Mouse (Mus musculus): ENCODE measurements at regions not wholly inside any gene's neighbourhood (a gene's known extent, or its start where the extent isn't known, plus 50 kb on each side); places are given as distances from the start of the nearest gene placed in this dataset.

- Histone ChIP-seq H3K27me3 (no peaks in the 10 kb centered on the region), H3K9me3 (no peaks in the 10 kb centered on the region), H3K36me3 (replicated peaks) (no peaks in the 10 kb centered on the region), H3K27ac (no peak overlapping the region), H3K4me1 (peaks cover 8% of the 10 kb centered on the region; the same call in 1 of the 2 replicates), H3K9ac (no peak overlapping the region), H3K4me3 (replicated peaks) (no peak overlapping the region), H3K4me2 (no peak overlapping the region)
- 83% methylated on average over 2 of the region's 2 CpGs for WGBS
- ATAC-seq (ENCODE audit: low FRiP score) = no peak
These were observed 294.7 kb downstream of the Plpp3 start for GRCm38 (mm10) chr4:105451871-105452270.

GRCm38 (mm10) chr4:105456955-105457621, 299.9 kb downstream of the Plpp3 start:
- no peak for ATAC-seq (ENCODE audit: low FRiP score)

GRCm38 (mm10) chr4:105459991-105460688, 303.0 kb downstream of the Plpp3 start:
- 82% methylated on average over 3 of the region's 3 CpGs for WGBS
- no peaks in the 10 kb centered on the region for H3K9me3 ChIP-seq
- ATAC-seq (ENCODE audit: low FRiP score) = no peak
- no peaks in the 10 kb centered on the region for H3K36me3 ChIP-seq (replicated peaks)
- no peak overlapping the region for H3K4me2 ChIP-seq
- no peak overlapping the region for H3K9ac ChIP-seq
- H3K27ac ChIP-seq = peak overlapping the region; percentile 2; the same call in 1 of the 2 replicates
- no peak overlapping the region for H3K4me3 ChIP-seq (replicated peaks)
- no peaks in the 10 kb centered on the region for H3K27me3 ChIP-seq
- H3K4me1 ChIP-seq = peaks cover 12% of the 10 kb centered on the region; the same call in 1 of the 2 replicates

More at GRCm38 (mm10) chr4:105456955-105457621, 299.9 kb downstream of the Plpp3 start:
- Histone ChIP-seq H3K27ac (no peak overlapping the region), H3K9ac (no peak overlapping the region), H3K27me3 (no peaks in the 10 kb centered on the region), H3K36me3 (replicated peaks) (no peaks in the 10 kb centered on the region), H3K4me2 (no peak overlapping the region), H3K4me3 (replicated peaks) (no peak overlapping the region), H3K4me1 (peaks cover 12% of the 10 kb centered on the region; the same call in 1 of the 2 replicates), H3K9me3 (no peaks in the 10 kb centered on the region)
- 91% methylated on average over 11 of the region's 11 CpGs for WGBS

- peaks cover 12% of the 10 kb centered on the region; the same call in 1 of the 2 replicates for H3K4me1 ChIP-seq
- H3K4me2 ChIP-seq = no peak overlapping the region
- no peak overlapping the region for H3K27ac ChIP-seq
- no peak for ATAC-seq (ENCODE audit: low FRiP score)
- H3K9me3 ChIP-seq = no peaks in the 10 kb centered on the region
- 39% methylated on average over 2 of the region's 2 CpGs for WGBS
- no peak overlapping the region for H3K4me3 ChIP-seq (replicated peaks)
- no peak overlapping the region for H3K9ac ChIP-seq
- no peaks in the 10 kb centered on the region for H3K27me3 ChIP-seq
- no peaks in the 10 kb centered on the region for H3K36me3 ChIP-seq (replicated peaks)
These were observed 303.5 kb downstream of the Plpp3 start for GRCm38 (mm10) chr4:105460689-105461005.

GRCm38 (mm10) chr4:105467811-105468210, 310.7 kb downstream of the Plpp3 start:
- Histone ChIP-seq H3K4me3 (replicated peaks) (no peak overlapping the region), H3K27ac (no peak overlapping the region), H3K4me1 (no peaks in the 10 kb centered on the region), H3K27me3 (no peaks in the 10 kb centered on the region), H3K9me3 (no peaks in the 10 kb centered on the region), H3K9ac (no peak overlapping the region), H3K36me3 (replicated peaks) (no peaks in the 10 kb centered on the region), H3K4me2 (no peak overlapping the region)
- 82% methylated on average over 7 of the region's 7 CpGs for WGBS
- ATAC-seq (ENCODE audit: low FRiP score) = no peak

GRCm38 (mm10) chr4:105469300-105469821, 312.2 kb downstream of the Plpp3 start:
- Histone ChIP-seq H3K9ac (no peak overlapping the region), H3K27me3 (no peaks in the 10 kb centered on the region), H3K4me3 (replicated peaks) (no peak overlapping the region), H3K4me2 (no peak overlapping the region), H3K36me3 (replicated peaks) (no peaks in the 10 kb centered on the region), H3K9me3 (no peaks in the 10 kb centered on the region), H3K27ac (no peak overlapping the region), H3K4me1 (peaks cover 2% of the 10 kb centered on the region; the same call in 1 of the 2 replicates)
- ATAC-seq (ENCODE audit: low FRiP score) = no peak
- WGBS = 76% methylated on average over 6 of the region's 6 CpGs

GRCm38 (mm10) chr4:105474765-105475560, 314.7 kb upstream of the Gm12728 start:
- H3K9me3 ChIP-seq = no peaks in the 10 kb centered on the region
- H3K9ac ChIP-seq = no peak overlapping the region
- ATAC-seq (ENCODE audit: low FRiP score) = peak; percentile 95
- peak overlapping the region; percentile 76 for H3K27ac ChIP-seq
- H3K36me3 ChIP-seq (replicated peaks) = no peaks in the 10 kb centered on the region
- WGBS = 11% methylated on average over 11 of the region's 11 CpGs
- H3K4me3 ChIP-seq (replicated peaks) = no peak overlapping the region
- peaks cover 27% of the 10 kb centered on the region for H3K4me1 ChIP-seq
- H3K4me2 ChIP-seq = no peak overlapping the region
- no peaks in the 10 kb centered on the region for H3K27me3 ChIP-seq

- H3K9ac ChIP-seq = no peak overlapping the region
- peaks cover 27% of the 10 kb centered on the region for H3K4me1 ChIP-seq
- 28% methylated on average over 4 of the region's 4 CpGs for WGBS
- ATAC-seq (ENCODE audit: low FRiP score) = no peak
- H3K36me3 ChIP-seq (replicated peaks) = no peaks in the 10 kb centered on the region
- no peak overlapping the region for H3K4me3 ChIP-seq (replicated peaks)
- peak overlapping the region; percentile 76 for H3K27ac ChIP-seq
- H3K9me3 ChIP-seq = no peaks in the 10 kb centered on the region
- H3K4me2 ChIP-seq = no peak overlapping the region
- no peaks in the 10 kb centered on the region for H3K27me3 ChIP-seq
These were observed 313.3 kb upstream of the Gm12728 start for GRCm38 (mm10) chr4:105476332-105476731.

GRCm38 (mm10) chr4:105486376-105486775, 303.3 kb upstream of the Gm12728 start:
- H3K27me3 ChIP-seq = no peaks in the 10 kb centered on the region
- no peak overlapping the region for H3K9ac ChIP-seq
- peaks cover 12% of the 10 kb centered on the region for H3K4me1 ChIP-seq
- H3K36me3 ChIP-seq (replicated peaks) = no peaks in the 10 kb centered on the region
- H3K27ac ChIP-seq = no peak overlapping the region
- H3K4me2 ChIP-seq = no peak overlapping the region
- H3K9me3 ChIP-seq = no peaks in the 10 kb centered on the region
- no peak for ATAC-seq (ENCODE audit: low FRiP score)
- no peak overlapping the region for H3K4me3 ChIP-seq (replicated peaks)
- WGBS = 84% methylated on average over 1 of the region's 1 CpGs

- H3K4me3 ChIP-seq (replicated peaks) = no peak overlapping the region
- no peak for ATAC-seq (ENCODE audit: low FRiP score)
- H3K4me1 ChIP-seq = no peaks in the 10 kb centered on the region
- no peaks in the 10 kb centered on the region for H3K27me3 ChIP-seq
- WGBS = 97% methylated on average over 2 of the region's 2 CpGs
- no peak overlapping the region for H3K4me2 ChIP-seq
- H3K9me3 ChIP-seq = no peaks in the 10 kb centered on the region
- H3K9ac ChIP-seq = no peak overlapping the region
- no peaks in the 10 kb centered on the region for H3K36me3 ChIP-seq (replicated peaks)
- H3K27ac ChIP-seq = no peak overlapping the region
These were observed 293.5 kb upstream of the Gm12728 start for GRCm38 (mm10) chr4:105496176-105496575.

- Histone ChIP-seq H3K4me2 (no peak overlapping the region), H3K9me3 (peaks cover 4% of the 10 kb centered on the region; the same call in 1 of the 2 replicates), H3K36me3 (replicated peaks) (no peaks in the 10 kb centered on the region), H3K27ac (no peak overlapping the region), H3K9ac (no peak overlapping the region), H3K4me3 (replicated peaks) (no peak overlapping the region), H3K4me1 (no peaks in the 10 kb centered on the region), H3K27me3 (no peaks in the 10 kb centered on the region)
- WGBS = 62% methylated on average over 2 of the region's 2 CpGs
- no peak for ATAC-seq (ENCODE audit: low FRiP score)
These were observed 283.5 kb upstream of the Gm12728 start for GRCm38 (mm10) chr4:105506190-105506589.

GRCm38 (mm10) chr4:105507221-105507620, 282.4 kb upstream of the Gm12728 start:
- H3K4me2 ChIP-seq = no peak overlapping the region
- H3K9me3 ChIP-seq = peaks cover 4% of the 10 kb centered on the region; the same call in 1 of the 2 replicates
- H3K9ac ChIP-seq = no peak overlapping the region
- no peak overlapping the region for H3K4me3 ChIP-seq (replicated peaks)
- WGBS = 96% methylated on average over 7 of the region's 7 CpGs
- no peaks in the 10 kb centered on the region for H3K4me1 ChIP-seq
- no peak for ATAC-seq (ENCODE audit: low FRiP score)
- H3K27me3 ChIP-seq = no peaks in the 10 kb centered on the region
- no peak overlapping the region for H3K27ac ChIP-seq
- H3K36me3 ChIP-seq (replicated peaks) = no peaks in the 10 kb centered on the region
